Mouse (Mus musculus): ENCODE measurements at regions not wholly inside any gene's neighbourhood (a gene's known extent, or its start where the extent isn't known, plus 50 kb on each side); places are given as distances from the start of the nearest gene placed in this dataset.

DNA sequence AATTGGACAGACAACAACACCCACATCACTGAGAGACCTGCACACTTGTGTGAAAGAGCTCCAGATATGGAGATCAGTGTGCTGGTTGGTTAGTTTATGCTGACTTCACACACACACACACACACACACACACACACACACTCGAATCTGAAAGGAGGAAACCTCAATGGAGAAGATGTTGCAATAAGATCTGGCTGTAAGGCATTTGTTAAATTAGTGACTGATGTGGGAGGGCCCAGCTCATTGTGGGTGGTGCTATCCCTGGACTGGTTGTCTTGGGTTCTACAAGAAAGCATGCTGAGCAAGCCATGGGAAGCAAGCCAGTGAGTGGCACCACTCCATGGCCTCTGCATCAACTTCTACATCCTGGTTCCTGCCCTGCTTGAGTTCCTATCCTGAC lies 216.8 kb upstream of the Prok2 start:
- DNase-seq (ENCODE audit: low spot score in 2 of 2), result no peak

DNA sequence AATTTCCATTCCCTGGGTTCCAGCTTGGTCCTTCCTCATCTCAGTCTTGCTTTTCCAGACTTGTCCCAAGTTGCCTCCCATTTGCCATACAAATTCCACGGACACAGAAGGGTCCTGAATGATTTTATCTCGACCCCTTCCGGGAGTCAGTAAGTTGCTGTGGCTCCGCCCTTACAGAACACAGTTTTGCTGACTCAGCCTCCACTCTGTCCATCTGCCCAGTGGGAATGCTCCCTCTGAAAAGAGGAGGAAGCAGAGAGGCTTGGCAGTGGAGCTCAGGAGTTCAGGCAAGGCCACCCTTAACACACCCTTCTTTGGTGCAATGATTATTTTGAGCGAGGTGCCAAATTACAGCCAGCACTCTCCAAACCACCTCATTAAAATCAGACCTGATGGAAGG lies 213.9 kb upstream of the Prok2 start:
- DNase-seq (ENCODE audit: low spot score in 2 of 2), result no peak

DNA sequence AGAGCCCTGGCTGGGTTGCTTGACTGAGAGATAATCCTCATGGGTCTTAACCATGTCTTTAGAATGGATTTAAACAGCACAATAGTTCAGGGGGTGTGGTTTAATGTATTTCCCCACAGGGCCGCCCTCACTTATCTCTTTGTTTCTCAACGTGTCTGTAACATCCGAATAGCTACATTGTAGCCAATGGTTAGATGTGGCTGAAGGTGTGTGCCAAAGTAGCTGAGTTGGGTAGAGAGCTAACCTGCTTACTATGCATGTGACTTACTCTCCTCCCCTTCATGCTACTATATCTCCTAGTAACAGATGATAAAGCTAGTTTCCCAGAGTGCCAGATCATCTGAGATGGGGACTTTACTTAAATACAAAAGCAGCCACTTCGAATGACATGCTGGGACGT lies 213.2 kb upstream of the Prok2 start:
- DNase-seq (ENCODE audit: low spot score in 2 of 2), result no peak

DNA sequence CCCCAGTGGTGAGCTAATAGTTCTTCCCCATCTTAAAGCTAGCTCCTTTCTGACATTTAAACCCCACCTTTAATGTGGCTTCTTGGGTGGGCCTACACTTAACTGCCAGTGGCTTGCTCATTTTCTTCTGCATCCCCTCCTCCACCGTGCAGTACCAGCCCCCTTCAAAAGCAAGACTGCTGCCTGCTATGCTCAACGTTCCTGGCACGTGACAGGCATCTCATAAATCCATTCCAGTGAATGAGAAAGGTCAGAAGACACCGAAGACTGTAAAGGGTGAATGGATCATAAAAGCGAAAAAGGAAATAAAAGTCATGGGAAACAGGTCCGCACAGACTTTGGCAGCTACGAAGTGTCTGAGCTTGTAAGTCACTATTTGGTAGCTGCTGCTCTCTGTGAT lies 212.8 kb upstream of the Prok2 start:
- no peak for DNase-seq (ENCODE audit: low spot score in 2 of 2)

DNA sequence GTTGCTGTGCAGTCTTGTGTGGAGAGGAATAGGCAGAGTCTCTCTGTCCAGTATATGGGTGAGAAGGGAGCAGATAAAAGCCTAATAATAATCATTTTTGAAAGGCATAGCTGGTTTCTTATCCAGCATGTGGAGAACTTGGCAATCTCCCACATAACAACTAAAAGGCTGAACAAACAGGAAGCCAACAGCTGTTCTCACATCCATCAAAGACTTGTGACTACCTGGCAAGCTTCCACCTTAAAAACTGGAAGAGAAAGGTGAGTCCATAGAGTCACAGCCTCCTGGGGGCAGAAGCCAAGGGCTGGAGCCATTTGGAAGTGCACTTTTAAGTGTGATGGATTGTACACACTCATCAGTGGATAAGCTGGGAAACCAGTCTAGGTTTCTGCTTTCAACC lies 210.5 kb upstream of the Prok2 start:
- DNase-seq (ENCODE audit: low spot score in 2 of 2), result no peak

DNA sequence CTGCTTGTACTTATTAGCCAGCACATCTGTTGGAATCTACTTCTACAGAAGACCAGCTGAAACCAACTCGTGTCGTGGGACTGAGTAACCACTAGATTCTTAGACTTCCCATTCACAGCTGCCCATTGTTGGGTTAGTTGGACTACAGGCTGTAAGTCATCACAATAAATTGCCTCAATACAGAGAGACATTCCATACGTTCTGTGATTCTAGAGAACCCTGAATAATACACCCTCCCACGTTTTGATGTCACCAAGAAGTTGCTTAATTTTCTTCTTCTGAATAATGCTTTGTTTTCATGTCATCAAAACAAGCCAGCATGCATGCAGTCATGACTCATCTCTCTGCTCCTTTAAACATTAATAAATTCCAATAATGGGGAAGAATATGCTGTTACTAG lies 209.2 kb upstream of the Prok2 start:
- DNase-seq (ENCODE audit: low spot score in 2 of 2), result no peak

DNA sequence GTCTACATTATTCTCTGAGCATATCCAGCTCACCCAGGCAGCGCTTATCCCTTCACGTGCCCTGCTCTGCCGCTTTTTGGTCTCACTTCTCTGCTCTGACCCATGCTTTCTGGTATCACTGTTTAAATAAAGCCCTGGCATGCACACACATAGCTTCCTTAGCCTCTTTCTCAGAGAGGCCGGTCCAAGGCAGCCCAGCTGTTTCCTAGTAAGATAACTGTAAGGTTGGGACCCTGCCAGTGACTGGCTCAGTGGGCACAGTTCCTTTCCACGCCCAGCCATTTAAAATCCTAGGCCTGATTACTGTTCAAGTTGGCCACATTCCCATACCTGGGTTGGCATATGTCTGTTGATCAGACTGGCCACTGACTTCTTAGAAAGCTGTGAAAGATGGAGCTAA lies 208.2 kb upstream of the Prok2 start:
- no peak for DNase-seq (ENCODE audit: low spot score in 2 of 2)

DNA sequence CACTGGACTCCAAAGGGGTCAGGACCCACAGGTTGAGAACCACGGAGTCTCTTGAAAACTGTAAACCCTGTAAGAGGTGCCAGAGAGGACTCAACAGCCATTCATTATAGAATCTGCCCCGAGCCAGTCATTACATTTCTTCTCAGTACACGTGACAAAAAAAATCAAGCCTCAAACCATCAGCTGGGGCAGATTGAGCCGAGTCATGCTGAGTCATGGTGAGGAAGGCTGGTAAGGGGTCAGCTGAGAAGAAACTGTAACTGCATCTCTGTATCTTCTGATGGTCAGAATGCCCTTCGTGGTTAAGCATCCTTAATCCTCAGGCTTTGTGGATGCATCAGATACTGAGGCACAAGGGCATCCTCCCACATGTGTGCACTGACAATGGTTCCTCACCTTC lies 207.2 kb upstream of the Prok2 start:
- no peak for DNase-seq (ENCODE audit: low spot score in 2 of 2)

DNA sequence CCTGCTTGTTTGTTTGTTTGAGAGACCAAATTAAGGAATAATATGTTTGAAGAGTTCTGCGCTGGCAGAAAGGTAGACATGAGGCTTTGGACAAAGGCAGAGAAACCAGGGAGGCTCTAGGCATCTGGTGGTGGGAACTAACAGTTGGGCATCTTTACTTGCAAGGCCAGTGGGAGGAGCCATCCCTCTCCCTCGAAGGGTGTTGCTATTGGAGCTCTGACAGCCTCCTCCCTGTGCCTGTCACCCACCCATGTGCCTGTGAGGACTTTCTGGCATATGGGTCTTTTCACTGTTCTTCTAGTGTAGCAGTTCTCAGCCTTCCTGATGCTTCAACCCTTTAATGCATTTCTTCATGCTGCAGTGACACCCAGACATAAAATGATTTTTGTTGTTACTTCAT lies 206.7 kb upstream of the Prok2 start:
- peak; percentile 15 to 18 for DNase-seq (ENCODE audit: low spot score in 2 of 2)

DNA sequence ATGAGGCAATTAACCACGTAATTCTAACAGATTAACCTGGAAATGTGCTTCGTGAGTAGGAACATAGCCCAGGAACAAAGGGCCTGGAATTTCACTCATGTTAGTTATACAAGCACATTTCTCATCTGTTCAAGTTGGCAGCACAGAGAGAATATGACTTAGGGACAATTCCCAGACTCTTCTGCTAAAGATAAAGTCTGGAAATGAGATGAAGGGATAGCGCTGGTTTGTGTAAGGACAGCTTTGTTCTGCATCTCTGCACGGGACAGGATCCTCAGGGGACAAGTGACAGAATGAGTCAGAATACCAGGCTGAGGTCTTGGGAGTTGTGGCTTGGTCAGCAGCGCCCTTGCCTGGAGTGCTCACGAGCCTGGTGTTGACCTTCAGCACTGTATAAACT lies 206.2 kb upstream of the Prok2 start:
- no peak for DNase-seq (ENCODE audit: low spot score in 2 of 2)

DNA sequence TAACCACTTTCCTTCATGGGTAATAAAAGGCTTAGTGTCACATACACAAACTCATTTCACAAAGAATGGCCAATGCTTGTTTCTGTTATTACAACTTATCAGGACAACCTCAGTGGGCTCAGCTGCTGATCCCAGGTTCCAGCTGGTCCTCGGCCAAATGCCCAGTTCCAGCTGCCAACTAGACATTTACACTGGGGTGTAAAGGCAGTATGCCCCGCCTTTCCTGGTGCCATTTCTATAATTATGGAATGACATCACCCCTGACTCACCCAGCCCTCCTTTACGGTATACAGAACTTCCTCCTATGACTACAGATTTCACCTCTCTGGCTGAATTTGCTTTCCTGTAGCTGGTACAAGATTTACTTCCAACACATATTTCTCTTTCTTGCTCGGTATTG lies 205.4 kb upstream of the Prok2 start:
- DNase-seq (ENCODE audit: low spot score in 2 of 2), result no peak

DNA sequence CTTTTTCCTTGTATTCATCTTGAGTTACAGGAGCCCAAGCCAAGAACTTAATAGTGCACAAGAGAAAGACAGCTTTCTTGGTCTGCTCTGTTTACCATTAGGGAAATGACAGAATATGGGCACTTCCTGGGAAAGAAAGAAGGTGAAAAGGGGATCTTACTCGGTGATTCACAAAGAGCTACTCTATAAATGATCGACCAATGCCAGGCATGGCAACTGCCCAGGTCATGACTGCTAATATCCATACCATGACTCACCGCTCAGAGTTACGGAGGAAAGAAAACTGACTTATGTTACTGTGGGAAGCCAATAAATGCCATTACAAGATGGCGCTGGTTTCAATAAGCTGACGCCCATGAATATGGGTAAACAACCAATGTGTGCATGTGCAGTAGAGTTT lies 204.1 kb upstream of the Prok2 start:
- no peak for DNase-seq (ENCODE audit: low spot score in 2 of 2)

DNA sequence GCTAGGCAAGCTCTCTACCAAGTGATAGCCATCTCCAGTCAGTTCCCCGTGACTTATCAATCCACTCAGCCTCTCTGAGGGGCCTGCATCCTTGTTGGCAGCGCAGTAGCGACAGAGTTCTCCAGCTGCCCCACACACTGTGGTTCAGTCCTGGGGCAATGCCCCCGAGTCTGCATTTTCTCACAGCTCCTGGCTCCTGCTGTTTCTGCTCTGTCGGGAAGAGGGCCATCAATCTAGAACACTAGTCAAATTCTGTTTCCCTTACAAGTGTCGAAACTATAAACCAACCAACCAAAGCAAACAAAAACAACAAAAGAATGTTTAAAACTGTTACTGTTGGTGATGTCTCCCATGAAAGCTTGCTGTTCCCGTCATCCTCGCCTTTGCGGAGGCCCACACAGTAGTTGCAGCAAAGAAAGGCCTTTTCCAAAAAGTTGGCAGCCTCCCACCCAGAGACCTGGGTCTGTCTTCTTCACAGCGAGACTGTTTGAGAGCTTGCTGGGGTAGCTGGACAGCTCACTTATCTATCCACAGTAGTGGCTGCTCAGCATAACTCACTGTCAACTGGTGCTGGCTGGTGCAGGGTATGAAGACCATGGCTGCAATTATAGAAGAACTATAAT lies 201.9 kb upstream of the Prok2 start:
- no peak for DNase-seq (ENCODE audit: low spot score in 2 of 2)

DNA sequence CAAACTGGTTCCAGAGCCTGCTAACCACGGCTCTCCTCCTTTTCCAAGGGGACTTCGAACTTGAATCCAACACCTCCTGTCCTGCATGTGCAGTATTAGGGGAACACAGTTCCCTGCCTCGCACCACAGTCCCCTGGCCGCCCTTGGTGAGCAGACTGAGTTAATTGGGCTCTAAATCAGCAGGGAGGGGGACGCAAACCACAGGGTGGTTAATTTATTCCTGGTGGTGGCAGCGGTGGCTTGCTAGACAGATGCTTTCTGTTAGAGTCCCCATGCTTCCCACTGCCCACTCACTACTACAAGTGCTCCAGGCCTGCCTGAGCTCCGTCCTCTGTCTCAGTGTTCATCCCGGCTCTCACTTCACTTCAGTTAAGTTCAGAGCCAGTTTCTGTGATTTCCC lies 198.0 kb upstream of the Prok2 start:
- no peak for DNase-seq (ENCODE audit: low spot score in 2 of 2)

DNA sequence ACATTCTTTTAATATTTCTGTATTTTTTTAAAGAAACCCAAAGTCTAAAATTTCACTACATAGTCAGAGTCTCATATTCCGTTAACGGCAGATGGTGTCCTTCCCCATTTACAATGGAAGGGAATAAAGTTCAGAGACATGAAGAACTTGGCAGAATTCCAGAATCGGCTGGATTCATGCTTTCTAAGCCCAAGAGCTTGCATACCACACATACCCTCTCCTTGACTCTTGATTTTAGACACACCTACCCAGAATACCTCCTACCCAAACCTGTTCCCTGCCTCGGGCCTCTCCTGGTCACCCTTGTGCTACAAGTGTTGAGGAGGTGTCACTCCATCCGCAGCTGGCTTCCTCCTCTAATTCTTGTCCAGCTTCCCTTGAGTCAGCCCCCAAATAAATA lies 195.8 kb upstream of the Prok2 start:
- DNase-seq (ENCODE audit: low spot score in 2 of 2), result no peak

DNA sequence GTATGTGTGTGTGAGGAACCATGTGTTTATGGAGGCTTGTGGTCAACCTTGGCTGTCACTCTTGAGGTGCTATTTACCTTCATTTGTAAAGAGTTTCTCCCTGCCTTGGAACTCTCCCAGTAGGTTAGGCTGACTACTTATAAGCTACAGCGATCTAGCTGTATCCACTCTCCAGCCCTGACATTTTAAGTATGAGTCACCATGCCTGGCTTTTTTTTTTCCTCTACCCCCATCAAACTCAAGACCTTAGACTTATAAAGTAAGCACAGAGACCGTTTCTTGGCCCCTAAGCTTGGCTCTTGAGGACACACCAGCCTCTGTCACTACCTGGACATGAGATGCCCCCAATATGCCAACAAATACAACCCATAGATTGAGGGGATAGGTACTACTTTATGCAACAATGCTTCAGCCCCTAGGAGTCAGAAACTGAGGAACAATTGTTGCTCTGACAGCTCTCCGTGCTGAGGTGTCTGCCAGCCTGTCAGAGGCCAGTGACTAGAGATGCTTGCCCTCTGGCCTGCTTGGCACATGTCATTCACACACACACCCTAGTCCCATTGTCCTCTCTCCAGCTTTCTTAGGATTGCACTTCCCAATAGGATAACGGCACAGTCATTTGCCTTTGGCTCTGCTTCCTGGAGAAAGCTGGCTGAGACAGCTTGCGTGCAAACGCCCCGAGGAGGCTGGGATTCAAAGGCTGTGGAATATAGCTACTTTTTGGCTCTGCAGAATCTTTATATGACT lies 193.8 kb upstream of the Prok2 start:
- DNase-seq (ENCODE audit: low spot score in 2 of 2), result no peak

DNA sequence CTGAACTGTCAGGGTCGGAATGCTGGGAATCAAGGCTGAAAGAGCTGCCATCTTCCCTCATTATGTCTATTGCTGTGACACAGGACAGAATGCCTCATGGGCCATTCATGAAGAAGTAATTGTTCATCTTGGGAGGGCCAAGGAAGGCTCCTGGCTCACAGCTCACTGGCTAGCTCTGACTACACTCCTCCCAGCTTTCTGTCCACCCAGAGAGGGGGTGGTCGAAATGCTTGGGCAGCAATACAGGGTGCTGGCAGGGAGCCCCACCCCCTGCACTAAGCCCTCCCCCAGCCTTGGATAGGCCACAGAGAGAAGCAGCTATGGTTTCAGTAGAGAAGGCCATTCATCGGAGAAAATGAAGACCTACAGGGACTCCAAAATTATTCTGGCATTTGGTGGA lies 192.2 kb upstream of the Prok2 start:
- DNase-seq (ENCODE audit: low spot score in 2 of 2), result no peak

DNA sequence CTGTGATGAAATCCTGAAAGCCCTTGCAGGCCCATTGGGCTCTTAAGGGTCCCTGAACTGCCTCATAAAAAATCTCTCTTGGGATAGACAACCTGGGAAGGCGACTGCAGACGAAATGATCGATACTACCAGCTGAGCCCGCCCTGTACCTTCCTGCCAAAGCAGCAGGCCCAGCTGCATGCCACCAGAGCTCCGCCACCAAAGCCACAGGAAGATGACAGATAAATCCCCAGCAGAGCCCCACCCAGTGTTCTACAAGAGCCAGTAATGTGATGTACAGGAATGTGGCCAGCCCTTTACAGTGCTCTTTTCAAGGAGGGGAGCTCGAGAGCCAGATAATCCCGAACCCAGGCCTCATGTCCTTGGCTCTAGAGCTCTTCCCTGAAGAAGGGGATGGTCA lies 183.7 kb upstream of the Prok2 start:
- DNase-seq (ENCODE audit: low spot score in 2 of 2), result no peak

DNA sequence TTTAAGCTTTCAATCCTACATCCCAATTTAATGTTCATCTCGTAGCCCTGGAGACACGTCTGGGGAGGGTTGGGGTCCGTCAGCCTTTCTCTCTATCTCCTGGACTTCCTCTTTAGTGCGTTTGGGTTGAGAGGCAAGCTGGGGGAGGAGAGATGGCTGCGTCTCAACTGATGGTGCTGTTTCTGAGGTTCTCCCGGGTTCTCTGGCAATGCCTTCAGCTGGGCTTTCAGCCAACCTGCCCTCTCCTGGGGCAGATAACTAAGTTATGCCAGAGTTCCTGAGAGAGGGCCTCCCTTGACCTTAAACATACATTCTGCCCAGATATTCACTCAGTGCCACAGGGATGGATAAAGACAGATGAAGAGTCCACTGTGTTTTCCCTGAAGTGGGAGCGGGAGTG lies 183.3 kb upstream of the Prok2 start:
- DNase-seq (ENCODE audit: low spot score in 2 of 2), result no peak

DNA sequence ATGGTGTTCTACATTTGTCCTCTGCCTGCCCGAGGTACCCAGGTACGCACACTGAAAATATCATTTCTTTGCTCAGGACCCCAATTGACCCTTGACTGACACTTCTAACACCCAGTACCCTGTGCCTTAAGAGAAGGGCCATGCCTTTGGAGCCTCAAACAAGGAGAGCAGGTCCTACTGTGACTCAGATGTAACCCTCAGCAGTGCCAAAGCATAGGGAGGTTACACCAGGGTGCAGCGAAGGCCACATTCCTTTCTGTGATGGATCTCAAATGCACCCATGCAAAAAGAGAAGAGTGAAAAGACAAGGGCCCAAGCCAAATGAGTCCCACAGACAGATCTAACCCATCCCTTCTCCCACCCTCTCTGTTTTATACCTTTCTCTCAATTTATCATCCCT lies 181.9 kb upstream of the Prok2 start:
- no peak for DNase-seq (ENCODE audit: low spot score in 2 of 2)

DNA sequence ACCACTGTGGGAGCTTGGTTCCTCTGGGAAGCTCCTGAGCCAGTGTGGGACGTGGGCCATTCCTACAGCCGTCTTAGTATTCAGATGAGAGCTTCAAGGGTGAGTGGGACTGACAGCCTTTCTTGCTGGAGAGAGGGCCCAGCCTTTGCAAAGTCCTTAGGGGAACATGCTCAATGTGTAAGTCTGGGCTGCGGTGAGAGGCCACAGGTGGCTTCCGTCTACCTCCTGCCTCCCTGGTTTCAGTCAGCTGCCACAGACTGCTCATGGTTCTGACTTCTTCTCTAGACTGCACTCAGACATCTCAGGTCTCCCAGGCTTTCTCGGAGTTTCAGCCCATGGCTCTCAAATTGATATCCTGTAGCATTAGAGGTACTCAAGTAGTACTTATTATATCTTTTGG lies 179.0 kb upstream of the Prok2 start:
- DNase-seq (ENCODE audit: low spot score in 2 of 2), result no peak

DNA sequence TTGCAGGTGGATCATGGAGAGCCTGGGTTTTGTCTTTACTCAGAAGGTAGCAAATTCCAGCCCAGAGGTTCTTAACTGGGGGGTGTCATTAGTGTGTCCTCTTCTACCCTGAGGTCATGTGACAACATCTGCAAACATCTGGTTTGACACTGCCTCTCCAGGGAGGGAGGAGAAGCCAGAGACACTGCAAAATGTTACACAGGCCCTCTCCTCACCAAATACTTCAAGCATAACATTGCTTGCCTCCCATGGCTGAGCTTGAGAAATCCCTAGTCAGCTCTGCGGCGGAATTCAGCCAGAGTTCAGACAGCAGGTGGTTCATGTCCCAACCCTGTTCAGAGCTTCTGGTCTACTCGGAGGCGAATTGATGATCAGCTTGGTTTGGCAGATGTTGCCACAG lies 178.4 kb upstream of the Prok2 start:
- DNase-seq (ENCODE audit: low spot score in 2 of 2), result peak; percentile 20

DNA sequence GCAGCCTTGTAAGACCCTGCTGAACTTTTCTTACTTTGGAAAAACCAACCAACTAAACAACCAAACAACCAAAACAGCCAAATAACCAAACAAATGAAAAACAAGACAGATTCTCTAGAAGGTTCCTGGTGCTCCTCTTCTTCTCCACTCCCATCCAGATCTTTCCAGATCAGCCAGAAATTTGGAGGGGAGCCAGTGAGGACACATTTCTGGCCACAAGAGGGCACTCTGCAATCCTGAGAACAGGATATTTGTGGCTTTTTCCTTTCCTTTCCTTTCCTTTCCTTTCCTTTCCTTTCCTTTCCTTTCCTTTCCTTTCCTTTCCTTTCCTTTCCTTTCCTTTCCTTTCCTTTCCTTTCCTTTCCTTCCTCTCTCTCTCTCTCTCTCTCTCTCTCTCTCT lies 177.9 kb upstream of the Prok2 start:
- DNase-seq (ENCODE audit: low spot score in 2 of 2), result peak; percentile 39 to 81

DNA sequence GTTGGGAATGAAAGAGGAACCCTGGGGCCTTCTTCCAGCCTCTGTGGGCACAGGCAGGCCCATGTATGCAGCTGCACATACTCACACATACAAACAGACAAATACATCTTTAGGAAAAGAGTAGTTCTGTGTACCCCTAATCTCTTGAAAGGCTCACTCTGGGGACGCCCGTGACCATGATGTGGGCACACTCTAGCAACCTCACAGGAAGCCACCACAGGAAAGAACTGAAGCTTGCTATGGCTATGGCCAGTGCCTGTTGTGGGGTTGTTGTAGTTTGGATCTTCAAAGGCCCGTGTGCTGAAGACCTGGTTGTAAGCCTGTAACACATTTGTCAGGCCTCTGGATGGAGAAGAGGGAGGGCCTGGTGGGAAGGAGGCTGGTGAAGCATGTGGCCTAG lies 175.4 kb upstream of the Prok2 start:
- no peak for DNase-seq (ENCODE audit: low spot score in 2 of 2)
